Mouse (Mus musculus) ovary, postnatal 14 days (tissue): ENCODE data around the gene Map10.

Experiments
- DNase-seq: peaks from one replicate; pipeline ENCODE4 v3.0.0; 2022; ENCODE audit warnings: low spot score

Map10 gene

GRCm38 (mm10) chr8:125670906-125671305, 1.3 kb downstream of the Map10 start:
- DNase-seq: no peak

GRCm38 (mm10) chr8:125671371-125671770, 1.8 kb downstream of the Map10 start:
- no peak for DNase-seq

- no peak for DNase-seq
Observed at GRCm38 (mm10) chr8:125675796-125676195, 6.2 kb downstream of the Map10 start.

- DNase-seq: no peak
Observed at GRCm38 (mm10) chr8:125677484-125677883, 7.9 kb downstream of the Map10 start.

- DNase-seq: no peak
Observed at GRCm38 (mm10) chr8:125678854-125679648, 9.4 kb downstream of the Map10 start.

- no peak for DNase-seq
Observed at GRCm38 (mm10) chr8:125680851-125681408, 11.3 kb downstream of the Map10 start.

- DNase-seq: no peak
Observed at GRCm38 (mm10) chr8:125685216-125685760, 15.7 kb downstream of the Map10 start.

GRCm38 (mm10) chr8:125686221-125686865, 16.7 kb downstream of the Map10 start:
- no peak for DNase-seq

- DNase-seq: no peak
Observed at GRCm38 (mm10) chr8:125690166-125690915, 20.7 kb downstream of the Map10 start.

GRCm38 (mm10) chr8:125690961-125691360, 21.3 kb downstream of the Map10 start:
- no peak for DNase-seq

GRCm38 (mm10) chr8:125692447-125692846, 22.8 kb downstream of the Map10 start:
- no peak for DNase-seq

- DNase-seq: no peak
Observed at GRCm38 (mm10) chr8:125693197-125693596, 23.6 kb downstream of the Map10 start.

GRCm38 (mm10) chr8:125695951-125696350, 26.3 kb downstream of the Map10 start:
- no peak for DNase-seq

- DNase-seq: no peak
Observed at GRCm38 (mm10) chr8:125699391-125700025, 29.9 kb downstream of the Map10 start.

GRCm38 (mm10) chr8:125700407-125700806, 30.8 kb downstream of the Map10 start:
- DNase-seq: no peak

GRCm38 (mm10) chr8:125702868-125703473, 33.4 kb downstream of the Map10 start:
- no peak for DNase-seq

- DNase-seq: no peak
Observed at GRCm38 (mm10) chr8:125704434-125704833, 34.8 kb downstream of the Map10 start.

GRCm38 (mm10) chr8:125705816-125706215, 36.2 kb downstream of the Map10 start:
- no peak for DNase-seq

GRCm38 (mm10) chr8:125709171-125709570, 39.6 kb downstream of the Map10 start:
- no peak for DNase-seq

GRCm38 (mm10) chr8:125711514-125711913, 41.9 kb downstream of the Map10 start:
- no peak for DNase-seq

GRCm38 (mm10) chr8:125716211-125716610, 46.6 kb downstream of the Map10 start:
- no peak for DNase-seq
